Comparison of ENCODE assay signal across 8 mouse cellular contexts in genomic region chr3:51183508-51183907, GRCm38 (mm10). TPM values are rescaled to one million over a fixed set of nuclear protein-coding genes. Genes with fewer than 3 reads are reported as not detected.
DNase-seq lines count a peak whose midpoint lies in the region; ATAC-seq and TF ChIP-seq lines count a peak whose summit lies in the region.
"Not testable (repeated sequence)": the region's sequence is repeated elsewhere in the genome, so short reads cannot be mapped to it uniquely, and the experiment has no call there.

No protein-coding gene starts in this region.

- intact Hi-C loops in gastrocnemius, adult 2 months (cut with DNase I); heart, adult 2 months (cut with DNase I): not testable (repeated sequence)

- peaks cover 14% of the 10 kb centered on the region for H3K4me1 ChIP-seq in bone marrow macrophage, adult 2 months (ENCODE audit: control insufficient read depth, insufficient read depth, low read length)
- peaks cover 13% of the 10 kb centered on the region for H3K4me1 ChIP-seq in brown adipose tissue, adult 24 weeks (ENCODE audit: control insufficient read depth, insufficient read depth, insufficient read length, low read length)
- not testable (repeated sequence) for H3K4me1 ChIP-seq in heart, adult 2 months (ENCODE audit: control insufficient read depth, insufficient read depth, low read length); heart, postnatal 0 days (ENCODE audit: control insufficient read depth, insufficient read depth); liver, adult 2 months (ENCODE audit: control insufficient read depth, insufficient read depth, low read length)

- H3K4me2 ChIP-seq in heart, postnatal 0 days (ENCODE audit: low read depth, low read length) = not testable (repeated sequence)

- not testable (repeated sequence) for TF ChIP-seq POLR2A in bone marrow macrophage, adult 2 months (IDR thresholded peaks at IDR 0.05; ENCODE audit: borderline replicate concordance, low read depth, low read length); heart, adult 2 months (IDR thresholded peaks at IDR 0.05; ENCODE audit: insufficient read depth, low read depth, low read length); liver, adult 2 months (IDR thresholded peaks at IDR 0.05; ENCODE audit: extremely low read depth, insufficient read depth, low read length)

- DNase-seq in gastrocnemius, adult 2 months = peak; percentile 35
- DNase-seq in heart, adult 2 months; heart, postnatal 0 days (ENCODE audit: low spot score): not testable (repeated sequence)
- DNase-seq in liver, adult 2 months (ENCODE audit: extremely low read depth, low read depth, low spot score) = peak; percentile 29
- DNase-seq in lung, postnatal 36 days = peak; percentile 31
- DNase-seq in skeletal muscle tissue, adult 2 months (ENCODE audit: low read depth, low spot score) = peak; percentile 55

- not testable (repeated sequence) for H3K9ac ChIP-seq in heart, adult 2 months (ENCODE audit: low read depth, low read length); heart, postnatal 0 days (replicated peaks; ENCODE audit: low read depth, low read length); liver, adult 2 months (ENCODE audit: low read depth, low read length)

- not testable (repeated sequence) for H3K4me3 ChIP-seq in bone marrow macrophage, adult 2 months (ENCODE audit: insufficient read depth, low read length); brown adipose tissue, adult 24 weeks (ENCODE audit: insufficient read depth, low read depth, low read length); gastrocnemius, adult 2 months; heart, adult 2 months; heart, postnatal 0 days (ENCODE audit: low read depth, low read length); liver, adult 2 months (ENCODE audit: insufficient read depth, low read depth, low read length)

- not testable (repeated sequence) for H3K36me3 ChIP-seq in heart, adult 2 months (ENCODE audit: control insufficient read depth, insufficient read depth, low read length); heart, postnatal 0 days (replicated peaks; ENCODE audit: control insufficient read depth, insufficient read depth, low read length); liver, adult 2 months (ENCODE audit: control insufficient read depth, insufficient read depth, low read length)

- 0 out of 2 replicates have a peak overlapping the region, but pooled peaks have one; percentile 22 for H3K27ac ChIP-seq in bone marrow macrophage, adult 2 months (ENCODE audit: insufficient read depth, low read depth, low read length)
- H3K27ac ChIP-seq in brown adipose tissue, adult 24 weeks (replicated peaks; ENCODE audit: low read depth, low read length) = peak overlapping the region; percentile 48; the same call in 1 of the 2 replicates
- H3K27ac ChIP-seq in gastrocnemius, adult 2 months = peak overlapping the region; percentile 74
- H3K27ac ChIP-seq in heart, adult 2 months = peak overlapping the region; percentile 59
- 0 out of 2 replicates have a peak overlapping the region, but pooled peaks have one; percentile 25 for H3K27ac ChIP-seq in heart, postnatal 0 days (ENCODE audit: low read depth)
- not testable (repeated sequence) for H3K27ac ChIP-seq in liver, adult 2 months (replicated peaks; ENCODE audit: insufficient read depth, low read depth, low read length)

- ATAC-seq in heart, postnatal 0 days (ENCODE audit: insufficient read depth, low read depth) = not testable (repeated sequence)

- WGBS in heart, adult 2 months = 41% methylated on average over 1 of the region's 1 CpGs
- 26% methylated on average over 1 of the region's 1 CpGs for WGBS in heart, postnatal 0 days
- 75% methylated on average over 1 of the region's 1 CpGs for WGBS in liver, adult 2 months

- not testable (repeated sequence) for H3K27me3 ChIP-seq in heart, adult 2 months (ENCODE audit: control insufficient read depth, insufficient read depth, low read length); heart, postnatal 0 days (ENCODE audit: control insufficient read depth, insufficient read depth, low read length); liver, adult 2 months (ENCODE audit: control insufficient read depth, insufficient read depth, low read length)

- H3K9me3 ChIP-seq in heart, postnatal 0 days (replicated peaks; ENCODE audit: control insufficient read depth, low read length) = not testable (repeated sequence)

- H3K79me2 ChIP-seq in heart, adult 2 months (replicated peaks; ENCODE audit: control insufficient read depth, insufficient read depth, low read length); liver, adult 2 months (ENCODE audit: control insufficient read depth, insufficient read depth, low read length): not testable (repeated sequence)

- not testable (repeated sequence) for TF ChIP-seq CTCF in bone marrow macrophage, adult 2 months (IDR thresholded peaks at IDR 0.05; ENCODE audit: low read depth, low read length); gastrocnemius, adult 2 months (IDR thresholded peaks at IDR 0.05); heart, adult 2 months (IDR thresholded peaks at IDR 0.05); heart, postnatal 0 days (IDR thresholded peaks at IDR 0.05; ENCODE audit: low read depth); liver, adult 2 months (IDR thresholded peaks at IDR 0.05; ENCODE audit: low read depth, low read length)

- TF ChIP-seq EP300 in heart, adult 2 months (IDR thresholded peaks at IDR 0.05; ENCODE audit: insufficient read depth, low read depth, low read length); heart, postnatal 0 days (IDR thresholded peaks at IDR 0.05; ENCODE audit: low read depth): not testable (repeated sequence)

RNA-seq across cellular contexts. Expression of gene Noct, which starts 40.7 kb away (rescaled TPM):
- 8.3 and 9.2 TPM in 2 replicates for polyA plus RNA-seq in bone marrow macrophage, adult 2 months (2012; ENCODE audit: insufficient read depth, insufficient read length, missing spikeins)
- polyA plus RNA-seq in brown adipose tissue, adult 24 weeks (2012; ENCODE audit: insufficient read depth, insufficient read length, missing spikeins) = 16.9 and 38.8 TPM in 2 replicates
- total RNA-seq in gastrocnemius, adult 2 months (2021) = 10 to 100 TPM; 23.7 to 34.3 TPM
- total RNA-seq in heart, adult 2 months (2021) = 10 to 100 TPM; 39.4 to 45.1 TPM
- polyA plus RNA-seq in heart, adult 2 months (2012; rRNA removed) = 23.2 and 28.9 TPM in 2 replicates
- total RNA-seq in heart, postnatal 0 days (2014; rRNA removed; ENCODE audit: low replicate concordance) = 28.1 and 35.6 TPM in 2 replicates
- 8.5 and 11.9 TPM in 2 replicates for polyA plus RNA-seq in heart, postnatal 0 days (2015; fragmentation: Nextera tagmentation; extraction: Ambion mirVana)
- 12.0 and 12.1 TPM in 2 replicates for total RNA-seq in liver, adult 2 months (2014; rRNA removed)
- 9.8 and 12.5 TPM in 2 replicates for polyA plus RNA-seq in liver, adult 2 months (2012; rRNA removed)
